Mouse (Mus musculus): Measurements from ENCODE around the gene C1qtnf6. TPM values are rescaled to one million over a fixed set of nuclear protein-coding genes. Genes with fewer than 3 reads are reported as not detected.

C1qtnf6 gene
- polyA plus RNA-seq, 1 experiment from 2014 or later = 7.7 TPM

GRCm38 (mm10) chr15:78559141-78559979 is 28.1 kb upstream of the C1qtnf6 start:
- ATAC-seq (ENCODE audit: low FRiP score) = no peak
- Histone ChIP-seq H3K27ac (replicated peaks) (no peak overlapping the region), H3K9ac (replicated peaks) (no peak overlapping the region), H3K4me1 (no peaks in the 10 kb centered on the region), H3K4me3 (replicated peaks) (no peak overlapping the region), H3K9me3 (replicated peaks) (no peaks in the 10 kb centered on the region), H3K27me3 (replicated peaks) (no peaks in the 10 kb centered on the region), H3K36me3 (no peaks in the 10 kb centered on the region), H3K4me2 (no peak overlapping the region)
- WGBS = 69% methylated on average over 11 of the region's 11 CpGs

GRCm38 (mm10) chr15:78557693-78558535 is 26.7 kb upstream of the C1qtnf6 start:
- WGBS = 72% methylated on average over 10 of the region's 10 CpGs
- ATAC-seq (ENCODE audit: low FRiP score) = no peak

GRCm38 (mm10) chr15:78554545-78555313 is 23.5 kb upstream of the C1qtnf6 start:
- no peak overlapping the region for H3K9ac ChIP-seq (replicated peaks)
- no peaks in the 10 kb centered on the region for H3K9me3 ChIP-seq (replicated peaks)
- no peak overlapping the region for H3K27ac ChIP-seq (replicated peaks)
- no peak for ATAC-seq (ENCODE audit: low FRiP score)
- peak overlapping the region; percentile 30; the same call in 1 of the 2 replicates for H3K4me2 ChIP-seq
- 0 out of 2 replicates have a peak overlapping the region, but pooled peaks have one; percentile 0 for H3K4me3 ChIP-seq (replicated peaks)
- 62% methylated on average over 25 of the region's 25 CpGs for WGBS
- H3K27me3 ChIP-seq (replicated peaks) = no peaks in the 10 kb centered on the region
- H3K4me1 ChIP-seq = no peaks in the 10 kb centered on the region
- H3K36me3 ChIP-seq = no peaks in the 10 kb centered on the region

More at GRCm38 (mm10) chr15:78557693-78558535, 26.7 kb upstream of the C1qtnf6 start:
- Histone ChIP-seq H3K36me3 (no peaks in the 10 kb centered on the region), H3K27me3 (replicated peaks) (no peaks in the 10 kb centered on the region), H3K9me3 (replicated peaks) (no peaks in the 10 kb centered on the region), H3K4me2 (no peak overlapping the region), H3K9ac (replicated peaks) (no peak overlapping the region), H3K27ac (replicated peaks) (no peak overlapping the region), H3K4me3 (replicated peaks) (no peak overlapping the region), H3K4me1 (no peaks in the 10 kb centered on the region)

DNA sequence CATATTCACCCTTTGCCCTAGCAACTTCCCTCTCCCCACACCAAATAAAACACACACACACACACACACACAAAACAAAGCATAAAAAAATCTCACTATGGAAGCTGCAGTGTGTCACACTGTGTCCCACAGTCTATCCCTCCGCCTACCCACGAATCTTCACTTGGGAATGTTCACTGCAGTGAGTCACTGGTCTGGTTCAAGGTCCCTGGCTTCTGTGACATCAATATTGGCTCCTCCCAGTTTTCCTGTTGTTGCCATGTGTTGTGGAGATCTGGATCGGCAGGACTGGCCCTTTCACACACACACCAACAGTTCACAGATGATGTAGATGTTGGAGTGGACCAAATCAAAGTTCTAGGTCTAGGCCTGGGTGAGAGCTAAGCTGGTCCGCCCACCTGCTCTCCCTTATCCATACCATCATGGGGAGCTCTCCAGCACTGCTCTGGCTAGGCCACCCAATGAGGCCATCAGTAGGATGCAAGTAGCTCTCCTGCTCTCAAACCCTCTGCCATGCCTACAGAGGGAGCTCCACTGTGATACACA is 18.0 kb upstream of the C1qtnf6 start:
- no peak for ATAC-seq (ENCODE audit: low FRiP score)
- Histone ChIP-seq H3K4me3 (replicated peaks) (no peak overlapping the region), H3K27ac (replicated peaks) (no peak overlapping the region), H3K36me3 (no peaks in the 10 kb centered on the region), H3K4me1 (peaks cover 14% of the 10 kb centered on the region), H3K4me2 (no peak overlapping the region), H3K9ac (replicated peaks) (no peak overlapping the region), H3K9me3 (replicated peaks) (no peaks in the 10 kb centered on the region), H3K27me3 (replicated peaks) (no peaks in the 10 kb centered on the region)
- 88% methylated on average over 4 of the region's 4 CpGs for WGBS

- Histone ChIP-seq H3K27ac (replicated peaks) (no peak overlapping the region), H3K4me3 (replicated peaks) (no peak overlapping the region), H3K9me3 (replicated peaks) (no peaks in the 10 kb centered on the region), H3K36me3 (no peaks in the 10 kb centered on the region), H3K27me3 (replicated peaks) (no peaks in the 10 kb centered on the region), H3K4me2 (no peak overlapping the region), H3K4me1 (peaks cover 15% of the 10 kb centered on the region), H3K9ac (replicated peaks) (no peak overlapping the region)
- ATAC-seq (ENCODE audit: low FRiP score) = no peak
- WGBS = 70% methylated on average over 8 of the region's 8 CpGs
These were observed 17.5 kb upstream of the C1qtnf6 start for GRCm38 (mm10) chr15:78548711-78549110.

DNA sequence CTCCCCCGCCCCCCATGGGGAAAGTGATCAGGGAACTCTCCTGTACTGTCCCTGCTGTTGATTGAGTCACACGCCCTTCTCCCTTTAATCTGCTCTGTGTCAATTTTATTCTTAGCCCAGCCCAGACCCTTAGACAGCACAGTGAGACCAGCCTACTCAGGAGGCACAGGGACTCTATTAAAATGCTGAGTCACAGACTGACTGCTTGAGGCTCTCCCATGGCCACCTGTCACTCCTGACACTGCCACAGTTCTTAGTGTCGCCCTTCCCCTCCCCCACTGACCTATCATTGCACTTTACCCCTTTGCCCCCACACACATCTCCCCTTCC is 17.1 kb upstream of the C1qtnf6 start:
- no peak for ATAC-seq (ENCODE audit: low FRiP score)
- Histone ChIP-seq H3K9ac (replicated peaks) (no peak overlapping the region), H3K27me3 (replicated peaks) (no peaks in the 10 kb centered on the region), H3K36me3 (no peaks in the 10 kb centered on the region), H3K27ac (replicated peaks) (no peak overlapping the region), H3K4me2 (no peak overlapping the region), H3K9me3 (replicated peaks) (no peaks in the 10 kb centered on the region), H3K4me3 (replicated peaks) (no peak overlapping the region), H3K4me1 (peaks cover 15% of the 10 kb centered on the region)
- 13% methylated on average over 3 of the region's 3 CpGs for WGBS

DNA sequence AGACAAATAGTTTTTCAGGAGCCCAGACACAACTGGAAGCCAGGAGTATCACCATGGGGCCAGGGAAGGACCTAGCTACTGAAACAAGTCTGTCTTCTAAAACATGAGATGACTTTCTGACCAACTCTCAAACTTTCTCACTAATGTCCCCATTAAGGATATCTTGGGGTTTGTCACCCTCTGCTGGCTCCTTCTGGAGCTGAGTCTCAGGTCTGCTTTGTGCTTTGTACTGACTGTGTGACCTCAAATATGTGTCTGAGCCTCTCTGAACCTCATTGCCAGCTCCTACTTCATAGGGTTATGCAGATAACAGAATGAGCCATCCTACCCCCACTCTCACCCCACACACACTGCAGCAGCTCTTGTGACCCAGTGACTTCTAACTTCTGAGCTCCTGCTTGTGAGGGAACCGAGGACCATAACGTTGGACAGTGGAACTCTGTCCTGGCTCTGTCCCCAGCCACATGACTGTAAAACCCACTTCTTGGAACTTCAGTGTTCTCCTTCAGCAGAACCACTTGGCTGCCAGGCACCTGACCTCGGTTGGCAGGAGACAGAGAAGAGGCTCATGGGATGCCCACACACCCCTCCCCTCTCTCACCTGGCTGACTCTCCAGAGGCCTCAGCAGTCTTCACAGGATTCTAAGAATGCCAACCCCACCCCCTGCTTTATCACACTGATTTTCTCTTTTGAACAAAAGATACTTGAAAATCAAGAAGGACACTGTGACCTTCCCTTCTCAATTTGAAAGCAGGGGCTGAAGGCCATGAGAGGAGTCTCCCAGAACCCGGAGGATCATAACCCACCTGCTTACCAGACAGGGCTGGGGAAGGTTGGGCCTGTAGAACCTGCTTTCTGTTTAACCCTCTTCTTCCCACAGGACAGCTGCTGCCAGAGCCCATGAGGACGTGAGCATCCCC is 16.5 kb upstream of the C1qtnf6 start:
- Histone ChIP-seq H3K4me1 (peaks cover 15% of the 10 kb centered on the region), H3K27ac (replicated peaks) (no peak overlapping the region), H3K4me3 (replicated peaks) (no peak overlapping the region), H3K9ac (replicated peaks) (no peak overlapping the region), H3K4me2 (no peak overlapping the region), H3K36me3 (no peaks in the 10 kb centered on the region), H3K9me3 (replicated peaks) (no peaks in the 10 kb centered on the region), H3K27me3 (replicated peaks) (no peaks in the 10 kb centered on the region)
- no peak for ATAC-seq (ENCODE audit: low FRiP score)
- WGBS = 57% methylated on average over 5 of the region's 5 CpGs

DNA sequence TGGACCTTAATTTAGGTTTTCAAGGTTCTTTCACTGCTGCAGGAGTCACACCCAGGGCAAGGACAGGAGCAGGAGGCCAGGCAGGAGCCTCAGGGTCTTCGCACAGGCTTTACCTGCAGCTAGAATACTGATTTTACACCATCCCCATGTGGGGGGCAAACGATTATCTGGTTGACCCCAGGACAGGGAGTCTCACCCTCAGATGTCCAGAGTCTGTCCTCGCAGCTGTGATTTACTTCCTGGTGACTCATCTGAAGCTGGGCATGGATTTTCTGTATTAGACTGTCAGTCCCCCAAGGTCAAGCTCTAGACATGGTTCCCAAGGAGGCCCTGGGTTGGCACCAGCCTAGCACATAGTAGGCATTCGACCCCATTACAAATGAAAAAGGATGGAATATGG is 14.8 kb upstream of the C1qtnf6 start:
- H3K9ac ChIP-seq (replicated peaks) = no peak overlapping the region
- H3K4me3 ChIP-seq (replicated peaks) = no peak overlapping the region
- 86% methylated on average over 4 of the region's 4 CpGs for WGBS

GRCm38 (mm10) chr15:78544561-78545001 is 13.4 kb upstream of the C1qtnf6 start, which contains the start of gene Sstr3:
Sstr3 (minus strand) TSS chr15:78544685.
- Histone ChIP-seq H3K4me2 (peak within 1 kb of the TSS; percentile 40), H3K9me3 (replicated peaks) (no peaks in the 10 kb centered on the region), H3K27ac (replicated peaks) (no peak within 1 kb of the TSS; the same call in 1 of the 2 replicates), H3K9ac (replicated peaks) (peak within 1 kb of the TSS; percentile 40), H3K4me1 (peaks cover 28% of the 10 kb centered on the region), H3K27me3 (replicated peaks) (peaks cover 3% of the 10 kb centered on the region; the same call in 1 of the 2 replicates), H3K36me3 (no peaks in the 10 kb centered on the region), H3K4me3 (replicated peaks) (0 out of 2 replicates have a peak within 1 kb of the TSS, but pooled peaks have one; percentile 2)
- WGBS = 8% methylated on average over 14 of the region's 14 CpGs
- ATAC-seq (ENCODE audit: low FRiP score) = no peak; the same call in 1 of the 2 replicates

More for the DNA sequence above, 14.8 kb upstream of the C1qtnf6 start:
- no peaks in the 10 kb centered on the region for H3K9me3 ChIP-seq (replicated peaks)
- no peaks in the 10 kb centered on the region for H3K27me3 ChIP-seq (replicated peaks)
- H3K4me2 ChIP-seq = no peak overlapping the region
- H3K4me1 ChIP-seq = peaks cover 28% of the 10 kb centered on the region
- no peaks in the 10 kb centered on the region for H3K36me3 ChIP-seq
- ATAC-seq (ENCODE audit: low FRiP score) = no peak
- H3K27ac ChIP-seq (replicated peaks) = no peak overlapping the region

- WGBS = 77% methylated on average over 15 of the region's 15 CpGs
- ATAC-seq (ENCODE audit: low FRiP score) = no peak
- H3K27ac ChIP-seq (replicated peaks) = no peak overlapping the region
- H3K9ac ChIP-seq (replicated peaks) = no peak overlapping the region
- H3K4me2 ChIP-seq = peak overlapping the region; percentile 40; the same call in 1 of the 2 replicates
- no peaks in the 10 kb centered on the region for H3K36me3 ChIP-seq
- no peaks in the 10 kb centered on the region for H3K9me3 ChIP-seq (replicated peaks)
- no peak overlapping the region for H3K4me3 ChIP-seq (replicated peaks)
- peaks cover 3% of the 10 kb centered on the region; the same call in 1 of the 2 replicates for H3K27me3 ChIP-seq (replicated peaks)
- peaks cover 28% of the 10 kb centered on the region for H3K4me1 ChIP-seq
These were observed 12.8 kb upstream of the C1qtnf6 start for GRCm38 (mm10) chr15:78544041-78544440.

Measured in neural tube, embryonic 15.5 days (tissue).